Mouse (Mus musculus): Measurements from ENCODE around the gene H2afj.

DNA sequence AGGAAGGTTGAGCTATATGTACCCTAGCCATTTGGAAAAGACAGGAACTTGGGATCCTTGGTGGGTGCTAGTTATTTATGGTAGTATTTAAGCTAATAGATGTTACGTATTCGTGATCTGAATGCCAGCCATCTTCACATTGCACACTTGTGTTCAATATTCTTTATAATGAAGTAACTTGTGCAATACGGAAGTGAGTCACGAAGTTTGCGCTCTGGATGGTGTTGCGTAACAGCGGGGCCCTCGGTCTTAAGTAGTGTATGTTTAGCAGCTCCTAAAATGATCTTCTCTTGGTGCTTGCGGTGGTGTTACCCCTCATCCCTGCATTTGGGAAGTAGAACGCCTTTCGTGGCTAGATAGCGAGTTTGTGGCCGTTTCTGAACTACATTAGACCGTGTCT is 1.0 kb downstream of the H2afj start:
- TF ChIP-seq CTCF (IDR thresholded peaks at IDR 0.05; ENCODE audit: extremely low read depth, insufficient read length, insufficient replicate concordance, low read depth, low read length) (no peak), POLR2A (IDR thresholded peaks at IDR 0.05; ENCODE audit: low read depth, low read length) (no peak)
